In genomic region chrX:167654806-167655495, GRCm38 (mm10) we compare ENCODE assay signal across 13 mouse cellular contexts.
DNase-seq lines count a peak whose midpoint lies in the region; ATAC-seq and TF ChIP-seq lines count a peak whose summit lies in the region.
"Had no signal": no experiment of that assay in that cellular context is flagged by ENCODE, and none has a peak within 500 bp of the region (broad histone marks: within the 10 kb centered on the region; RNA-seq: fewer than 3 reads in every experiment).

No protein-coding gene starts in this region.

- DNase-seq in forebrain, embryonic 11.5 days (ENCODE audit: low spot score), result no peak
- no peak for DNase-seq in forebrain, postnatal 0 days
- peak; percentile 10 for DNase-seq in embryo, embryonic 9.5 days (ENCODE audit: extremely low spot score)
- DNase-seq in midbrain, embryonic 11.5 days (ENCODE audit: low spot score, missing footprints), result no peak
- no peak for DNase-seq in kidney, adult 8-10 months
- DNase-seq in kidney, adult 9 months, result no peak
- DNase-seq: cerebellum, adult 9-11 months; right cerebral cortex, postnatal 14 days; thymus, postnatal 14 days had no signal

- H3K4me3 ChIP-seq in forebrain, embryonic 11.5 days (ENCODE audit: low read depth, low read length), result no peak overlapping the region
- H3K4me3 ChIP-seq in forebrain, postnatal 0 days (ENCODE audit: low read depth, low read length), result no peak overlapping the region
- no peak overlapping the region for H3K4me3 ChIP-seq in midbrain, embryonic 11.5 days (ENCODE audit: low read depth, low read length)
- H3K4me3 ChIP-seq in neural tube, embryonic 14.5 days (ENCODE audit: low read depth, low read length), result no peak overlapping the region
- no peak overlapping the region for H3K4me3 ChIP-seq in intestine, embryonic 16.5 days (ENCODE audit: low read length)
- H3K4me3 ChIP-seq: lung, embryonic 15.5 days; megakaryocyte, embryonic 14.5 days had no signal

- no peak overlapping the region for H3K4me2 ChIP-seq in forebrain, embryonic 11.5 days (ENCODE audit: low read depth, low read length, severe bottlenecking)
- H3K4me2 ChIP-seq in forebrain, postnatal 0 days (ENCODE audit: low read depth), result no peak overlapping the region
- no peak overlapping the region for H3K4me2 ChIP-seq in midbrain, embryonic 11.5 days
- H3K4me2 ChIP-seq in neural tube, embryonic 14.5 days (ENCODE audit: low read depth, low read length), result no peak overlapping the region
- H3K4me2 ChIP-seq in intestine, embryonic 16.5 days (ENCODE audit: low read depth, low read length), result no peak overlapping the region
- H3K4me2 ChIP-seq: lung, embryonic 15.5 days had no signal

- H3K9me3 ChIP-seq in forebrain, embryonic 11.5 days (ENCODE audit: control insufficient read depth, low read length), result no peaks in the 10 kb centered on the region
- no peaks in the 10 kb centered on the region for H3K9me3 ChIP-seq in forebrain, postnatal 0 days (ENCODE audit: low read length)
- H3K9me3 ChIP-seq in midbrain, embryonic 11.5 days (ENCODE audit: control insufficient read depth, low read length), result no peaks in the 10 kb centered on the region
- H3K9me3 ChIP-seq in neural tube, embryonic 14.5 days (ENCODE audit: control insufficient read depth, low read length), result no peaks in the 10 kb centered on the region
- no peaks in the 10 kb centered on the region for H3K9me3 ChIP-seq in intestine, embryonic 16.5 days (ENCODE audit: control insufficient read depth, low read length)
- H3K9me3 ChIP-seq: lung, embryonic 15.5 days; megakaryocyte, embryonic 14.5 days had no signal

- no peaks in the 10 kb centered on the region for H3K4me1 ChIP-seq in forebrain, embryonic 11.5 days (replicated peaks; ENCODE audit: control insufficient read depth, insufficient read depth, low read length)
- no peaks in the 10 kb centered on the region for H3K4me1 ChIP-seq in forebrain, postnatal 0 days (ENCODE audit: insufficient read depth)
- H3K4me1 ChIP-seq in midbrain, embryonic 11.5 days (ENCODE audit: control insufficient read depth, insufficient read depth, low read length), result no peaks in the 10 kb centered on the region
- H3K4me1 ChIP-seq in neural tube, embryonic 14.5 days (ENCODE audit: control insufficient read depth, insufficient read depth, low read length), result no peaks in the 10 kb centered on the region
- no peaks in the 10 kb centered on the region for H3K4me1 ChIP-seq in intestine, embryonic 16.5 days (ENCODE audit: control insufficient read depth, insufficient read depth, low read length)
- H3K4me1 ChIP-seq: lung, embryonic 15.5 days; megakaryocyte, embryonic 14.5 days had no signal

- WGBS in forebrain, embryonic 11.5 days, result 34% methylated on average over 5 of the region's 5 CpGs
- WGBS in forebrain, postnatal 0 days, result 30% methylated on average over 5 of the region's 5 CpGs
- WGBS in midbrain, embryonic 11.5 days, result 36% methylated on average over 5 of the region's 5 CpGs
- WGBS in neural tube, embryonic 14.5 days, result 31% methylated on average over 5 of the region's 5 CpGs
- 43% methylated on average over 5 of the region's 5 CpGs for WGBS in intestine, embryonic 16.5 days

- H3K36me3 ChIP-seq in forebrain, embryonic 11.5 days (ENCODE audit: control insufficient read depth, insufficient read depth, low read length), result no peaks in the 10 kb centered on the region
- no peaks in the 10 kb centered on the region for H3K36me3 ChIP-seq in forebrain, postnatal 0 days (ENCODE audit: insufficient read depth)
- no peaks in the 10 kb centered on the region for H3K36me3 ChIP-seq in midbrain, embryonic 11.5 days (ENCODE audit: control insufficient read depth, insufficient read depth, low read length)
- no peaks in the 10 kb centered on the region for H3K36me3 ChIP-seq in neural tube, embryonic 14.5 days (ENCODE audit: control insufficient read depth, insufficient read depth, low read length)
- H3K36me3 ChIP-seq in intestine, embryonic 16.5 days (ENCODE audit: control insufficient read depth, insufficient read depth, low read length), result no peaks in the 10 kb centered on the region
- H3K36me3 ChIP-seq: lung, embryonic 15.5 days had no signal

- H3K27me3 ChIP-seq in forebrain, embryonic 11.5 days (ENCODE audit: control insufficient read depth, insufficient read depth, low read length), result peaks cover 8% of the 10 kb centered on the region; the same call in 1 of the 2 replicates
- no peaks in the 10 kb centered on the region for H3K27me3 ChIP-seq in forebrain, postnatal 0 days (ENCODE audit: insufficient read depth, low read length)
- peaks cover 16% of the 10 kb centered on the region for H3K27me3 ChIP-seq in midbrain, embryonic 11.5 days (ENCODE audit: control insufficient read depth, insufficient read depth, low read length)
- H3K27me3 ChIP-seq in neural tube, embryonic 14.5 days (ENCODE audit: control insufficient read depth, insufficient read depth, low read length), result no peaks in the 10 kb centered on the region
- H3K27me3 ChIP-seq in intestine, embryonic 16.5 days (replicated peaks; ENCODE audit: control insufficient read depth, insufficient read depth, low read length), result 0 out of 2 replicates have a peak, but pooled peaks cover 6% of the 10 kb centered on the region
- H3K27me3 ChIP-seq: lung, embryonic 15.5 days; megakaryocyte, embryonic 14.5 days had no signal

- H3K9ac ChIP-seq in forebrain, embryonic 11.5 days (ENCODE audit: low read length), result no peak overlapping the region
- no peak overlapping the region for H3K9ac ChIP-seq in forebrain, postnatal 0 days
- no peak overlapping the region for H3K9ac ChIP-seq in midbrain, embryonic 11.5 days (ENCODE audit: low read length)
- no peak overlapping the region for H3K9ac ChIP-seq in neural tube, embryonic 14.5 days (replicated peaks; ENCODE audit: low read depth, low read length)
- no peak overlapping the region for H3K9ac ChIP-seq in intestine, embryonic 16.5 days (ENCODE audit: low read depth, low read length)
- H3K9ac ChIP-seq: lung, embryonic 15.5 days had no signal

- ATAC-seq in forebrain, embryonic 11.5 days (replicated peaks; ENCODE audit: low FRiP score), result 0 out of 2 replicates have a peak, but pooled peaks have one; percentile 46
- no peak for ATAC-seq in forebrain, postnatal 0 days
- ATAC-seq in midbrain, embryonic 11.5 days (ENCODE audit: low FRiP score), result peak; percentile 81
- ATAC-seq in neural tube, embryonic 14.5 days (ENCODE audit: low read depth), result peak; percentile 49; the same call in 1 of the 2 replicates
- no peak for ATAC-seq in intestine, embryonic 16.5 days

- TF ChIP-seq CTCF in forebrain, postnatal 0 days (IDR thresholded peaks at IDR 0.05; ENCODE audit: low read depth), result no peak

- no peak overlapping the region for H3K27ac ChIP-seq in forebrain, embryonic 11.5 days (ENCODE audit: low read depth, low read length)
- H3K27ac ChIP-seq in forebrain, postnatal 0 days (ENCODE audit: low read depth, low read length), result no peak overlapping the region
- H3K27ac ChIP-seq in midbrain, embryonic 11.5 days (ENCODE audit: low read depth, low read length), result 0 out of 2 replicates have a peak overlapping the region, but pooled peaks have one; percentile 44
- no peak overlapping the region for H3K27ac ChIP-seq in neural tube, embryonic 14.5 days (ENCODE audit: low read depth, low read length)
- H3K27ac ChIP-seq in intestine, embryonic 16.5 days (ENCODE audit: low read length), result no peak overlapping the region
- H3K27ac ChIP-seq: lung, embryonic 15.5 days had no signal

Comparison
In these comparisons a context has a peak if more than half of its experiments do, and no peak if none do; other contexts are left out.
1. ATAC-seq: peak in forebrain, embryonic 11.5 days (single experiment), midbrain, embryonic 11.5 days (single experiment) and neural tube, embryonic 14.5 days (single experiment); none in forebrain, postnatal 0 days (single experiment) and intestine, embryonic 16.5 days (single experiment).